Mouse (Mus musculus) cerebellum, postnatal 25 days (tissue): ENCODE data around the gene Asprv1.

Experiments used
- DNase-seq, 2 experiments: peaks; one replicate each; pipeline ENCODE4 v3.0.0; 2021; ENCODE audit warnings: mixed read lengths in 2 of 2

Gene Asprv1

GRCm38 (mm10) chr6:86627946-86628345 lies at the start of gene Asprv1:
Asprv1 (plus strand) TSS chr6:86628164.
- DNase-seq: no peak

DNA sequence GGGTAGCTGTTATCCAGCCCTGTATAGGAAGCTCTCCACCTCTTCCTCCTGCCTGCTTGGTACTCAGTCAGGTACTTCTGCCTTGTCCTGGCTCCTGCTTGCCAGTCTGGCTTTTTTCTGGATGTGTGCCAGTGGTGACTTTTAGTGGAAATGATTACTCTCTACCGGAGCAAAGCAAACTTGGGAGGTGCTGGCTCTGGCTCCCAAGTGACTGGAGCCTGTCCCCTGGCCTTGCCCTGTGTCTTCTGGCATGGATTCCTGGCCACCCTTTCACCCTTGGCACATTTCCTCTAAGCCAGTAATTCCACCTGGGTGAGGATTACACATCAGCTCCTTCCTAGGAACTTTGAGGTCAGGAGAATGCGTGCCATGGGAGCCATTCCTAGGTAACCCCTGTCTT lies 49.6 kb upstream of the Asprv1 start:
- DNase-seq: peak; percentile 52 to 67

DNA sequence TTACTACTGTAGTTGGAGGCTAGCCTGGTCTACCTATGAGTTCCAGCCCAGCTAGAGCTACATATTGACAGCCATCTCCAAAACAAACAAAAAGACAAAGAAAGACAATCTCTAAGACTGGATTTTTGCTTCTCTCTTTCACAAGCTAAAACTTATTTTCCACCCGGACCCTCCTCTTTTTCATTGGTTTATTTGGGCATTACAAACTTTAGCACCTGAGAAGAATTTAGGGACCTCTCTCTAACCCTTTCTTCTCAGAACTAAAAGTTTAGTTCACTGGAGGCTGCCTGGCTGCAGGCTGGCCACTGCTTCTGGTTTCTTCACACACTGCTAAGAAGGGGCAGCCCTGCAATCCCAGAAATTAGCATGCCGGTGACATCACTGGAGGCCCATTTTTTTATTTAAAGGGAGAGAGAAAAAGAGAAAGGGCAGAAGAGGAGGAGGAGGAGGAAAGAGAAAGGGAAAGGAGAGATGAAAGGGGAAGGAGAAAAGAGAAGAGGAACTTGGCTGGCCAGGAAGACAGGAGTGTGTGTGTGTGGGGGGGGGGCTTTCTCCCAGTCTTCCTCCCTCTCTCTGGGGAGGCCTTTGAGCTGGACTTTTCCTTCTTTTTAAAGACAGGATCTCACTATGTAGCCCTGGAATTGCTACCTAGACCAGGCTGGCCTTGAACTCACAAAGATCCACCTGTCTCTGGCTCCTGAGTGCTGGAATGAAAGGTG lies 48.7 kb upstream of the Asprv1 start:
- DNase-seq: no peak

GRCm38 (mm10) chr6:86579926-86580325 lies 48.0 kb upstream of the Asprv1 start:
- no peak for DNase-seq

- DNase-seq: peak in 1 of 2 experiments; percentile 37
These were observed 44.8 kb upstream of the Asprv1 start for GRCm38 (mm10) chr6:86583141-86583540.

DNA sequence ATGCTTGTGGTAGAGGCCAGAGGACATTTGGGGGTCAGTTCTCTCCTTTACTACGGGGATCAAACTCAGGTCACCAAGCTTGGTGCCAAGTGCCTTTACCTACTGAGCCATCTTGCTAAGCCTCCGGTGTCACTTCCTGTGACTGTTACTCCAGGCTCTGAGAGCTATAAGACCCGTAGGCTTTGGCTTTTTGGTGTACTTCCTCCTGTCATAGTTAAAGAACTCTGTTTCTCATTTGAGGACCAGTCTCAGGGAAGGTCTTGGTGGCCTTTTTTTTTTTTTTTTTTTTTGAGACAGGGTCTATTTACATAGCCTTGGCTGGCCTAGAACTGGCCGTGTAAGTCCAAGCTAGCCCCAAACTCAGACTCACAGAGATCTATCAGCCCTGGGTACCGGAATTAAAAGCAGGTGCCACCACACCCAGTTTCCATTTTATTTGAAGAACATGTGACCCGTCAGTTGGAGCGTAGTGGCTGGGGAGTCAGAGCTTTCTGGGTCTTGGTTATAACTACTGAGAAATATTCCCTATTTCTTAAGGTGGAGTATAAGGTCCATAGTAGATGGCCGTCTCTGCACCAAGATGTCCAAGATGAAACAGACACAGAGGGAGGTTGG lies 44.3 kb upstream of the Asprv1 start:
- no peak for DNase-seq

DNA sequence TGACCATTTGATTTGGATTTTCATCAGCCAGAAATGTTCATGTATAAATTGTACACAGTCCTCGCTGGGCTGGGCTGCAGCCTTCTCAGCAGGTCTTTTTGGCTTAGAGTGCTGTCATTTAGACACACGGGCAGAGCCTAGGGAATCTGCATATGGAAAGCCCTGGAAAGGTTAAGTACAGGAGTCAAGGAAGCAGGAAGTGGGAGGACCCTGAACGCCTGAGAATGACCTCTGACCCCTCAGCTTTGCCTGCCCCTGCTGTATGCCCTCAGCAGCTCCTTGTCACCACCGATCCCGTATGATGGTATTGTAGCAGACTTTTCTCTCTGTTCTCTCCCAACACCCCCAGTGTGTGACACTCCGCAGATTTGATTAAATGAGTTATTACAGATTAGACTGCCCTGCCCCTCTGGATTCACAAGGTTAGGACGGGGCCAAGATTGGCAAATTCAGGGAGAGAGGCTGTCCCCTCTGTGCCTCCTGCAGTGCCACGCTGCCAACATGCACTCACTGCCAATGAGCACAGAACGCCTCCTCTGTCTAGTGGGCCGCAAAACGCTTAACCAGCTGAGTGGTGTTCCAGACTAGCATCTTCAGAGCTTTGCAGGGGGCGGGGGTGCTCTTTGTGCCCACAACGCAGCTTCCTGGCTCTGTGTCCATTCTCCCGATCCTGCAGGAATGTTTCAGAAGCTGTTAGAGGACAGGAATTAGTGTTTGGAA lies 43.5 kb upstream of the Asprv1 start:
- DNase-seq: peak; percentile 74 to 79

- DNase-seq: peak; percentile 91 to 92
These were observed 42.8 kb upstream of the Asprv1 start for GRCm38 (mm10) chr6:86585070-86585600.

DNA sequence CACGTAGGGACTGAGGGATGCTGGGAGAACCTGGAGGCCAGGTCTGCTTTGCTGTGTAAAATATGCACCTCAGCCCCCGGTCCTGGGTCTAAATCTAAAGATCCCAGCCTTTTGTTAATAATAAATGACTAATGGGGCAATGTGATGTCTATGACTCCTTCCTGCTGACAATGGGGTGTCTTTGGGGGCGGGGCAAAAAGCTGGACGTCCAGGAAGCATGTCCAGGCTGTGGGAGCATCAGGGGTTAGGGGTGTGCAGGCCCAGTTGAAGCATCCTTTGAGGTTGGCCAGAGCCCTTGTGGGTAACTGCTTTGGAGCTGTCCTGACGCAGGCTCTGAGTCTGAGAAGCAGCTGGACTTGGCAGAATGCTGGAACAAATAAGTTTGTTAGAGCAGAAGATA lies 41.9 kb upstream of the Asprv1 start:
- peak in 1 of 2 experiments; percentile 44 for DNase-seq

DNA sequence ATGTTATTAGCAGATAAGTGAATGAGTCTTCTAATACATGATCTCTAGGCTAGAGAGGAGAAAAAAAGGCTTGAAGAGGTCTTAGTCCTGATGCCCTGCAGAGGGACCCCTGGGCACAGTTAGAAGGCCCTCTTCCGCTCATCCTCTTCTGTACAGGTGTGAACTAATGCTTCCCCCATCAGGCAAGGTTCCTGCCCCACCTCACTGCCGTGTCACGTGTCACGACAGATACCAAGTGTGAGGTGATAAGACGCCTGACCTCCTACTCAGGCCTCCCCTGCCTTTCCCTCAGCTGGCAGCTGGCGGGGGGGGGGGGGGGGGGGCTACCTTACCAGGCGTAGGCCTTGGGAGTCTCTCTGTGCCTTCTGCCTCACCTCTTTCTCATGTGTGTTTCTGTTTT lies 39.5 kb upstream of the Asprv1 start:
- DNase-seq: no peak

GRCm38 (mm10) chr6:86593146-86593897 lies 34.6 kb upstream of the Asprv1 start:
- no peak for DNase-seq

DNA sequence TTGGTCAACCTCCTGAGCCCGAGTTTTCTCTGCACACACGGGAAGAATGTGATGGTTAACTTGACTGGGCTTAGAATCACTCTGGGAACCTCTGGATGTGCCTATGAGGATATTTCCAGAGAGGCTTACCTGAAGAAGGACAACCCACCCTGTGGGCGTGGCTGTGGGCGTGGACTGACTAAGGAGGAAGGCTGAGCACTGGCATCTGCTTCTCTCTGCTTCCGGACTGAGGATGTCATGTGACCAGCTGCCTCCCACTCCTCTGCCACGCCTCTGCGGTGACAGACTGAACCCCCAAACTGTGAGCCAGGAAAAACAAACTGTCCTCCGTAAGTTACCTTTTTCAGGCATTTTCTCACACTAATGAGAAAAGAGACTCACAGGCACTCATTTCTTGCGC lies 33.3 kb upstream of the Asprv1 start:
- peak in 1 of 2 experiments; percentile 51 for DNase-seq

GRCm38 (mm10) chr6:86595865-86596440 lies 32.0 kb upstream of the Asprv1 start:
- DNase-seq: no peak

DNA sequence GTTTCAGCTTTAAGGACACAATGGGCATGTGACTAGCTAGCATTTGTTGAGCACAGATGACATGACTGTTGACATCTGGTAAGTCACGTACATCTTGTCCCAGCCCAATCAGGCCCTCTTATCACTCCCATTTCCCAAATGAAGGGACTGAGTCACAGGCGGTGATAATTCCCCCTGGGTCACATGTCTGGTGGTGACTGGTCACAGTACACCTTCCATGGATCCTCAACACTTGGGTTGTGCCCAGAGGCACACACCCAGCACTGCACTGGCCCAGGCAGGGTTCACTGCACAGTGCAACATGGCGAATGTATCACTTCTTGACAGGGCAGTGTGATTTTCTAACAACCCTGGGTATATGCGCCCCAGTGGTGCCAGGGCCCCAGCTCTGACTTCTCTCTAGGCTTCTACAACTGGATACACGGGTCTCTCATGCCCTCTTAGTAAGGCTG lies 29.2 kb upstream of the Asprv1 start:
- DNase-seq: peak in 1 of 2 experiments; percentile 27

DNA sequence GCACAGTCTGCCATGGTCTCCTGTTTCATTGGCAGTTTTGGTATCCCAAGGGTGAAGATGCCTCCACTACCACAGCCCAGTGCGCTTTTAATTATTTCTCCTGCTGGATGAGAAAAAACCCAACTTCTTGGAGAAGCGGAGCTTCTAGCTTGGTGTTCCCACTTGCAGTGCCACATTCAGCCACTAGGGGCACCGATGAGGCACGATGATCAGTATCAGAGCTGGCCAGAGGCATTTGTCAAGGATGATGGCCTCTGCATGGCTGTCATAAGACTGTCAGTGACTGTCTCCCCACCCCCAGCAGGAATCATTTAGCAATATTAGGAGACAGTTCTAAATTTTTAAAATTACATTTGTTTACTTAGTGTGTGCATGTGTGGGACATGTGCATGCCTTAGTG lies 28.8 kb upstream of the Asprv1 start:
- DNase-seq: peak; percentile 90 to 94

- DNase-seq: peak; percentile 52 to 70
These were observed 28.0 kb upstream of the Asprv1 start for GRCm38 (mm10) chr6:86599951-86600414.

DNA sequence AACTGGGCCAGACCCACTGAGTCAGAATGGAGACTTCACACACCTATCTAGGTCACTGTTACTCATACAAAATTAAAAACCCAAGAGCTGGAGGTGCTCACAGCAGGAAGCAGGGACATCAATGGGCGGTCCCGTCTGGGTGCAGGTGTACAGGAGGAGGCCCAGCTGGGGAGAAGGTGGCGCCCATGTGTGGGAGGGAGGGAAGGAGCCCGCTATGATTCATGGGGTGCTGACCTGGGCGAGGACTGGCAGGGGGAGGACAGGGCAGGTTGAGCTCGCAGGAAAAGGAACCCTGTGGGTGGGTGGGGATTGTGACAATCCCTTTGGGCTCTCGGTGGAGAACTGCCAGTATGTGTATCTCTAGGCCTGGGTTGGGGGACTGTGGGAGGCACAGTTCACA lies 22.7 kb upstream of the Asprv1 start:
- no peak for DNase-seq

GRCm38 (mm10) chr6:86606289-86606688 lies 21.7 kb upstream of the Asprv1 start:
- DNase-seq: no peak

DNA sequence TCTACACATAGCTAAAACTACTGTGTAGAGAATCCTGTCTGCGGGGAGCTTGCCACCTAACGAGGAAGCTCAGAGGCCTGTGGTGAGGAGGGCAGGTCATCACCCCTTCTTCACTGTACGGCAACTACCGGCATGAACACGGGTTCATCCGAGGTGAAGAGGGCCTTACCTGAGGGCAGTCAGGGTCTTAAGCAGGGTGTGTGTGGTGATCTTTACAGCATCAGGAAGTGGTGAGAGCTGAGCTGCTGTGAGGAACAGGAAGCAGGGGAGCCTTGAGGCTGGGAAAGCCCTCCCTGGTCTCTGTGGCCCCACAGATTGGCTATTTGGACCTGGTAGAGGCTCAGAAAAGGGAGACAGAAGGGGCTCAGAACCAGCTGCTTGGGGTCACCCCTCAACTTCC lies 20.5 kb upstream of the Asprv1 start:
- DNase-seq: no peak

- no peak for DNase-seq
These were observed 18.7 kb upstream of the Asprv1 start for GRCm38 (mm10) chr6:86609235-86609634.

DNA sequence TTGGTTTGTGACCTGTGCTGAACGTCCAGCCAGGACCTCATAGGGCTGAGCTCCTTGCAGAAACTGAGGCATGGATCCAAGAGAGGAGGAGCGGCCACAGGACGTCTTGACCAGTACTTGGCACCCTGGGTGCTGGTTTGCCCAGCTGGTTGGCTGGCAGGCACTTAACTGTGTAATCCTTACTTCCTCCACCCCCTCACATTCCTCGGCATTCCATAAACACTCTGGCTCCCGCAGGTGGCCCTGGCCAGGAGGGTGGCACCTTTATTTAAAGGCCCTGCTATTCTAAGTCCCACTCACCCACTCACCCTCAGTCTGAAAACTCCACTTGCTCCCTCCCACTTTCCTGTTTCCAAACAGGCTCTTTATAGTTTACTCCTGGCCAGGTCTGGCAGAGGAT lies 17.2 kb upstream of the Asprv1 start:
- peak in 1 of 2 experiments; percentile 21 for DNase-seq

DNA sequence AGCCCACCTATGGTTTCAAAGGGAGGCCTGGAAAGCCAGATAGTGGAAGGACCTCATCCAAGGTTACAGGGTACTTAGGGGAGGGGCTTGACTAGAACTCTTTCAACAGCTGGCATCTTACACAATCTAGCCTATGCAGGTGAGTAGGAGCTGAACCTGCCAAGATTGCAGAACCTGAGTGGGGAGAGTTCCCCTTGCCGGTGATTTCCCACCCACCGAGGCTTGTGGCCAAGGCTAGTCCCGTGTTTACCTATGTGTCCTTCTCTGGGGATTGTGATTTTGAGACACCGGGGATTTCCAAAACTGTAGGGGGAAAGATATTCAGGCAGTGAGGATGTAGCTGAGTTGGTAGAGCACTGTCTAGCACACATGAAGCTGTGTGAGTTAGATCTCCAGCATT lies 12.7 kb upstream of the Asprv1 start:
- no peak for DNase-seq
